Mouse (Mus musculus) heart, embryonic 14.5 days (tissue): ENCODE results near the gene Bicral. TPM values are rescaled to one million over a fixed set of nuclear protein-coding genes. Genes with fewer than 3 reads are reported as not detected.
A peak's percentile ranks its signal among the peaks of the same experiment; 100 is the strongest.
"Not testable (repeated sequence)": the region's sequence is repeated elsewhere in the genome, so short reads cannot be mapped to it uniquely, and the experiment has no call there.

Source experiments
- ATAC-seq: fragments of 200-750 bp; cut with Nextera tagmentation; 2 replicates; pipeline ENCODE4 v1.8.0; 2017; ENCODE audit warnings: low read depth, moderate TSS enrichment; ENCODE audit not compliant: insufficient number of reproducible peaks, insufficient read depth, low FRiP score
- H3K27ac ChIP-seq, 2 experiments: fragments of 200-500 bp in 1 of 2; fragments of 300-500 bp in 1 of 2; sonication (generic) in 1 of 2; replicated peaks in 1 of 2; 2 replicates each; pipeline ENCODE4 v1.5.1; 2012 to 2014; ENCODE audit warnings: low read depth in 2 of 2, low read length in 2 of 2, control low read depth in 1 of 2, mild to moderate bottlenecking in 1 of 2, mixed read lengths in 1 of 2; ENCODE audit not compliant: control insufficient read depth in 1 of 2, insufficient read depth in 1 of 2
- H3K27me3 ChIP-seq: fragments of 300-500 bp; sonication (generic); 2 replicates; pipeline ENCODE4 v1.6.1; 2014; ENCODE audit warnings: mild to moderate bottlenecking, low read length, control low read depth; ENCODE audit not compliant: control insufficient read depth, insufficient read depth
- H3K36me3 ChIP-seq: fragments of 300-500 bp; sonication (generic); 2 replicates; pipeline ENCODE4 v1.6.1; 2014; ENCODE audit warnings: mild to moderate bottlenecking, control low read depth, low read length, mixed read lengths; ENCODE audit not compliant: control insufficient read depth, insufficient read depth
- H3K4me1 ChIP-seq, 2 experiments: fragments of 200-500 bp in 1 of 2; fragments of 300-500 bp in 1 of 2; sonication (generic) in 1 of 2; 2 replicates each; pipeline ENCODE4 v1.6.1; 2012 to 2014; ENCODE audit warnings: low read length in 2 of 2, control low read depth in 1 of 2, mixed read lengths in 1 of 2; ENCODE audit not compliant: control insufficient read depth in 2 of 2, insufficient read depth in 2 of 2
- H3K4me2 ChIP-seq: fragments of 300-500 bp; sonication (generic); 2 replicates; pipeline ENCODE4 v1.6.1; 2014; ENCODE audit warnings: mild to moderate bottlenecking, low read length
- H3K4me3 ChIP-seq, 2 experiments: fragments of 200-500 bp in 1 of 2; fragments of 300-500 bp in 1 of 2; sonication (generic) in 1 of 2; 2 replicates each; pipeline ENCODE4 v1.5.1; 2012 to 2014; ENCODE audit warnings: low read length in 2 of 2, mild to moderate bottlenecking in 2 of 2, control low read depth in 1 of 2, low read depth in 1 of 2, moderate library complexity in 1 of 2; ENCODE audit not compliant: control insufficient read depth in 1 of 2, insufficient read depth in 1 of 2
- H3K9ac ChIP-seq: fragments of 300-500 bp; sonication (generic); 2 replicates; pipeline ENCODE4 v1.6.1; 2014; ENCODE audit warnings: mild to moderate bottlenecking, low read length
- H3K9me3 ChIP-seq: fragments of 300-500 bp; sonication (generic); 2 replicates; pipeline ENCODE4 v1.6.1; 2016; ENCODE audit warnings: low read length, control low read depth; ENCODE audit not compliant: control insufficient read depth
- WGBS: fragments of 180-500 bp; shearing (Covaris S2); extraction: QIAGEN DNeasy Blood & Tissue Kit; methylation state at CpG from one replicate; pipeline ENCODE4 v1.1.7; 2014; 5-methylcytosine and 5-hydroxymethylcytosine counted together
- polyA plus RNA-seq: library from polyadenylated mRNA; unstranded; fragments of >200 nt; fragmentation: Nextera tagmentation; extraction: Ambion mirVana; gene quantifications from 2 replicates; pipeline ENCODE4 v1.2.1, GENCODE M21; 2014

The Bicral gene
- polyA plus RNA-seq, 1 experiment from 2014 or later = 6.4 TPM

GRCm38 (mm10) chr17:46770546-46770945 is 87.7 kb downstream of the Bicral start:
- peaks cover 3 to 14% of the 10 kb centered on the region in 2 experiments for H3K4me1 ChIP-seq
- H3K9me3 ChIP-seq = no peaks in the 10 kb centered on the region
- peaks cover 14% of the 10 kb centered on the region for H3K36me3 ChIP-seq
- 84% methylated on average over 11 of the region's 11 CpGs for WGBS
- no peak overlapping the region for H3K4me3 ChIP-seq
- no peaks in the 10 kb centered on the region for H3K27me3 ChIP-seq
- no peak overlapping the region for H3K27ac ChIP-seq
- no peak overlapping the region for H3K4me2 ChIP-seq
- ATAC-seq = no peak
- no peak overlapping the region for H3K9ac ChIP-seq

GRCm38 (mm10) chr17:46767868-46768267 is 90.4 kb downstream of the Bicral start:
- no peak overlapping the region for H3K27ac ChIP-seq
- no peak overlapping the region for H3K9ac ChIP-seq
- H3K4me1 ChIP-seq = peaks cover 3 to 6% of the 10 kb centered on the region in 2 experiments; a peak in 2 of 4 replicates
- no peak overlapping the region for H3K4me2 ChIP-seq
- no peak overlapping the region for H3K4me3 ChIP-seq
- H3K27me3 ChIP-seq = no peaks in the 10 kb centered on the region
- H3K9me3 ChIP-seq = no peaks in the 10 kb centered on the region
- WGBS = 55% methylated on average over 8 of the region's 8 CpGs
- no peaks in the 10 kb centered on the region for H3K36me3 ChIP-seq
- ATAC-seq = no peak

- ATAC-seq, H3K4me3 ChIP-seq, H3K36me3 ChIP-seq, H3K27ac ChIP-seq, H3K9me3 ChIP-seq, H3K4me1 ChIP-seq, H3K4me2 ChIP-seq, H3K9ac ChIP-seq, H3K27me3 ChIP-seq: not testable (repeated sequence)
- 63% methylated on average over 9 of the region's 9 CpGs for WGBS
Measured at GRCm38 (mm10) chr17:46764916-46765315, 93.4 kb downstream of the Bicral start.

GRCm38 (mm10) chr17:46763544-46763943 is 94.7 kb downstream of the Bicral start, which contains the start of gene Ptcra:
Ptcra (minus strand) TSS chr17:46763712.
- WGBS = 40% methylated on average over 2 of the region's 2 CpGs
- Histone ChIP-seq H3K4me2 (no peak within 1 kb of the TSS), H3K4me3 (no peak within 1 kb of the TSS), H3K9me3 (no peaks in the 10 kb centered on the region), H3K36me3 (no peaks in the 10 kb centered on the region), H3K27ac (no peak within 1 kb of the TSS), H3K27me3 (no peaks in the 10 kb centered on the region), H3K9ac (no peak within 1 kb of the TSS), H3K4me1 (no peaks in the 10 kb centered on the region)
- ATAC-seq = no peak

- H3K27me3 ChIP-seq = no peaks in the 10 kb centered on the region
- WGBS = 75% methylated on average over 12 of the region's 12 CpGs
- no peaks in the 10 kb centered on the region for H3K36me3 ChIP-seq
- H3K27ac ChIP-seq = no peak overlapping the region
- no peaks in the 10 kb centered on the region for H3K9me3 ChIP-seq
- no peak overlapping the region for H3K4me3 ChIP-seq
- H3K9ac ChIP-seq = no peak overlapping the region
- ATAC-seq = no peak
- H3K4me2 ChIP-seq = no peak overlapping the region
- H3K4me1 ChIP-seq = no peaks in the 10 kb centered on the region
Measured at GRCm38 (mm10) chr17:46758753-46759152, 99.5 kb downstream of the Bicral start.

- Histone ChIP-seq H3K4me3 (peak within 1 kb of the TSS; percentile 70 to 89), H3K4me2 (peak within 1 kb of the TSS; percentile 83), H3K4me1 (peaks cover 5 to 8% of the 10 kb centered on the region in 2 experiments), H3K27me3 (no peaks in the 10 kb centered on the region), H3K9me3 (no peaks in the 10 kb centered on the region), H3K36me3 (peaks cover 5% of the 10 kb centered on the region), H3K27ac (peak within 1 kb of the TSS; percentile 84 to 86), H3K9ac (peak within 1 kb of the TSS; percentile 80)
- ATAC-seq = peak; percentile 98
- WGBS = under 1% methylated on average over 55 of the region's 58 CpGs
Measured at GRCm38 (mm10) chr17:46751794-46752556, 106.3 kb downstream of the Bicral start, which contains the start of gene Cnpy3. Cnpy3 (minus strand) TSS chr17:46752214.

- H3K9ac ChIP-seq = peak overlapping the region; percentile 80
- 30% methylated on average over 16 of the region's 16 CpGs for WGBS
- no peaks in the 10 kb centered on the region for H3K9me3 ChIP-seq
- peaks cover 13% of the 10 kb centered on the region for H3K36me3 ChIP-seq
- H3K27ac ChIP-seq = peak overlapping the region; percentile 84 to 86
- H3K4me1 ChIP-seq = peaks cover 5 to 8% of the 10 kb centered on the region in 2 experiments
- no peaks in the 10 kb centered on the region for H3K27me3 ChIP-seq
- H3K4me2 ChIP-seq = peak overlapping the region; percentile 83
- peak overlapping the region; percentile 70 to 89 for H3K4me3 ChIP-seq
- 0 out of 2 replicates have a peak, but pooled peaks have one; percentile 1 for ATAC-seq
Measured at GRCm38 (mm10) chr17:46751056-46751793, 107.1 kb downstream of the Bicral start.
